Mouse (Mus musculus): Measurements from ENCODE around the gene Gipc1.

DNA sequence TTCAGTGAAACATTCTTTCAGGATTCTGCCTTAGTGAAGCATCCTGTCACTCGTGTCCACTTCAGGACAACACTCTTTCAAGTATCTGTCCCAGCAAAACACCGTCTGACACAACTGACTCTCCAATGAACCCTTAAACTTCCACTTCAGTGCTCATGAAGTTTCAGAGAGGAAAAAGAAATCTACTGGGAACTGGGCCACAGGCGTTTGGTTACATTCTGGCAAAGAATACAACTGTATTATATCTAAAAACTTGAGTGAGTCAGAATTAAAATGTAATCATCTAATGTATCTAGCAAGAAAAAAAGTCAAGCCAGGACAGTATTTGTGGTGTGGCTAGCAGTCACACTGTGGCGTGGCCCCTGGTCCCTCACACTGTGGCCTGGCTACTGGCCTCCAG is 13.6 kb upstream of the Gipc1 start:
- TF ChIP-seq CTCF (IDR thresholded peaks at IDR 0.05; ENCODE audit: control insufficient read depth, insufficient read depth, low read length), result no peak
- no peak for TF ChIP-seq POLR2A (IDR thresholded peaks at IDR 0.05; ENCODE audit: borderline replicate concordance, control insufficient read depth, low read depth, low read length)
